Mouse (Mus musculus): Measurements from ENCODE around the gene Ano6. TPM values are rescaled to one million over a fixed set of nuclear protein-coding genes. Genes with fewer than 3 reads are reported as not detected.

Gene Ano6
- total RNA-seq, 1 experiment from 2014 or later, result 33.6 TPM

- ATAC-seq (replicated peaks in 1 of 2; ENCODE audit: insufficient read depth in 1 of 2, low FRiP score in 2 of 2, low TSS enrichment in 1 of 2, low read depth in 1 of 2, poor library complexity in 2 of 2, severe bottlenecking in 2 of 2), result no peak
These were observed 42.6 kb downstream of the Ano6 start for GRCm38 (mm10) chr15:95833292-95833691.

- no peak for ATAC-seq (replicated peaks in 1 of 2; ENCODE audit: insufficient read depth in 1 of 2, low FRiP score in 2 of 2, low TSS enrichment in 1 of 2, low read depth in 1 of 2, poor library complexity in 2 of 2, severe bottlenecking in 2 of 2)
These were observed 45.4 kb downstream of the Ano6 start for GRCm38 (mm10) chr15:95836077-95836476.

GRCm38 (mm10) chr15:95836646-95837434 is 46.2 kb downstream of the Ano6 start:
- ATAC-seq (replicated peaks in 1 of 2; ENCODE audit: insufficient read depth in 1 of 2, low FRiP score in 2 of 2, low TSS enrichment in 1 of 2, low read depth in 1 of 2, poor library complexity in 2 of 2, severe bottlenecking in 2 of 2), result no peak

- no peak for ATAC-seq (replicated peaks in 1 of 2; ENCODE audit: insufficient read depth in 1 of 2, low FRiP score in 2 of 2, low TSS enrichment in 1 of 2, low read depth in 1 of 2, poor library complexity in 2 of 2, severe bottlenecking in 2 of 2)
These were observed 46.9 kb downstream of the Ano6 start for GRCm38 (mm10) chr15:95837570-95837969.

- peak; percentile 64 to 69 for ATAC-seq (replicated peaks in 1 of 2; ENCODE audit: insufficient read depth in 1 of 2, low FRiP score in 2 of 2, low TSS enrichment in 1 of 2, low read depth in 1 of 2, poor library complexity in 2 of 2, severe bottlenecking in 2 of 2)
These were observed 47.8 kb downstream of the Ano6 start for GRCm38 (mm10) chr15:95838171-95839020.

- ATAC-seq (replicated peaks in 1 of 2; ENCODE audit: insufficient read depth in 1 of 2, low FRiP score in 2 of 2, low TSS enrichment in 1 of 2, low read depth in 1 of 2, poor library complexity in 2 of 2, severe bottlenecking in 2 of 2), result no peak
These were observed 49.1 kb downstream of the Ano6 start for GRCm38 (mm10) chr15:95839789-95840188.

- no peak for ATAC-seq (replicated peaks in 1 of 2; ENCODE audit: insufficient read depth in 1 of 2, low FRiP score in 2 of 2, low TSS enrichment in 1 of 2, low read depth in 1 of 2, poor library complexity in 2 of 2, severe bottlenecking in 2 of 2)
These were observed 52.7 kb downstream of the Ano6 start for GRCm38 (mm10) chr15:95843183-95843949.

- no peak for ATAC-seq (replicated peaks in 1 of 2; ENCODE audit: insufficient read depth in 1 of 2, low FRiP score in 2 of 2, low TSS enrichment in 1 of 2, low read depth in 1 of 2, poor library complexity in 2 of 2, severe bottlenecking in 2 of 2)
These were observed 53.8 kb downstream of the Ano6 start for GRCm38 (mm10) chr15:95844412-95844811.

- ATAC-seq (replicated peaks in 1 of 2; ENCODE audit: insufficient read depth in 1 of 2, low FRiP score in 2 of 2, low TSS enrichment in 1 of 2, low read depth in 1 of 2, poor library complexity in 2 of 2, severe bottlenecking in 2 of 2), result no peak
These were observed 55.5 kb downstream of the Ano6 start for GRCm38 (mm10) chr15:95846102-95846501.

- ATAC-seq (replicated peaks in 1 of 2; ENCODE audit: insufficient read depth in 1 of 2, low FRiP score in 2 of 2, low TSS enrichment in 1 of 2, low read depth in 1 of 2, poor library complexity in 2 of 2, severe bottlenecking in 2 of 2), result peak in 1 of 2 experiments; percentile 15; a peak in 1 of 4 replicates
These were observed 57.9 kb downstream of the Ano6 start for GRCm38 (mm10) chr15:95848493-95849064.

- peak in 1 of 2 experiments; percentile 38; a peak in 2 of 4 replicates for ATAC-seq (replicated peaks in 1 of 2; ENCODE audit: insufficient read depth in 1 of 2, low FRiP score in 2 of 2, low TSS enrichment in 1 of 2, low read depth in 1 of 2, poor library complexity in 2 of 2, severe bottlenecking in 2 of 2)
These were observed 59.1 kb downstream of the Ano6 start for GRCm38 (mm10) chr15:95849513-95850411.

- peak; percentile 76 to 79; a peak in 3 of 4 replicates for ATAC-seq (replicated peaks in 1 of 2; ENCODE audit: insufficient read depth in 1 of 2, low FRiP score in 2 of 2, low TSS enrichment in 1 of 2, low read depth in 1 of 2, poor library complexity in 2 of 2, severe bottlenecking in 2 of 2)
These were observed 59.9 kb downstream of the Ano6 start for GRCm38 (mm10) chr15:95850546-95850945.

GRCm38 (mm10) chr15:95855051-95855844 is 64.6 kb downstream of the Ano6 start:
- ATAC-seq (replicated peaks in 1 of 2; ENCODE audit: insufficient read depth in 1 of 2, low FRiP score in 2 of 2, low TSS enrichment in 1 of 2, low read depth in 1 of 2, poor library complexity in 2 of 2, severe bottlenecking in 2 of 2), result no peak

- ATAC-seq (replicated peaks in 1 of 2; ENCODE audit: insufficient read depth in 1 of 2, low FRiP score in 2 of 2, low TSS enrichment in 1 of 2, low read depth in 1 of 2, poor library complexity in 2 of 2, severe bottlenecking in 2 of 2), result no peak
These were observed 65.3 kb downstream of the Ano6 start for GRCm38 (mm10) chr15:95855953-95856352.

- no peak for ATAC-seq (replicated peaks in 1 of 2; ENCODE audit: insufficient read depth in 1 of 2, low FRiP score in 2 of 2, low TSS enrichment in 1 of 2, low read depth in 1 of 2, poor library complexity in 2 of 2, severe bottlenecking in 2 of 2)
These were observed 66.3 kb downstream of the Ano6 start for GRCm38 (mm10) chr15:95856684-95857595.
